Mouse (Mus musculus): ENCODE data around the gene C130026I21Rik. TPM values are rescaled to one million over a fixed set of nuclear protein-coding genes. Genes with fewer than 3 reads are reported as not detected.
"Not testable (repeated sequence)": the region's sequence is repeated elsewhere in the genome, so short reads cannot be mapped to it uniquely, and the experiment has no call there.

Gene C130026I21Rik
- polyA plus RNA-seq, 1 experiment from 2014 or later = not detected

- H3K27me3 ChIP-seq; H3K27ac ChIP-seq; H3K4me3 ChIP-seq; H3K36me3 ChIP-seq (ENCODE audit: poor library complexity, severe bottlenecking); H3K9me3 ChIP-seq (replicated peaks); H3K4me2 ChIP-seq; ATAC-seq; H3K4me1 ChIP-seq; H3K9ac ChIP-seq: not testable (repeated sequence)
- 98% methylated on average over 8 of the region's 12 CpGs for WGBS
These were observed 271.1 kb downstream of the C130026I21Rik start for GRCm38 (mm10) chr1:84999241-84999640.

GRCm38 (mm10) chr1:84996305-84996704, 274.1 kb downstream of the C130026I21Rik start:
- H3K36me3 ChIP-seq (ENCODE audit: poor library complexity, severe bottlenecking); H3K4me2 ChIP-seq; H3K4me1 ChIP-seq; H3K27ac ChIP-seq; ATAC-seq; H3K27me3 ChIP-seq; H3K4me3 ChIP-seq; H3K9me3 ChIP-seq (replicated peaks); H3K9ac ChIP-seq: not testable (repeated sequence)
- 90% methylated on average over 7 of the region's 9 CpGs for WGBS

- not testable (repeated sequence) for H3K9me3 ChIP-seq (replicated peaks); H3K4me2 ChIP-seq; H3K9ac ChIP-seq; H3K27me3 ChIP-seq; H3K4me3 ChIP-seq; H3K27ac ChIP-seq; H3K4me1 ChIP-seq; ATAC-seq; H3K36me3 ChIP-seq (ENCODE audit: poor library complexity, severe bottlenecking)
- WGBS = no CpG with 5 or more reads among the region's 1 CpGs
These were observed 275.9 kb downstream of the C130026I21Rik start for GRCm38 (mm10) chr1:84994461-84994860.

- WGBS = 70% methylated on average over 2 of the region's 5 CpGs
- H3K4me3 ChIP-seq; H3K9ac ChIP-seq; H3K9me3 ChIP-seq (replicated peaks); H3K27me3 ChIP-seq; H3K36me3 ChIP-seq (ENCODE audit: poor library complexity, severe bottlenecking); H3K4me2 ChIP-seq; H3K4me1 ChIP-seq; H3K27ac ChIP-seq: not testable (repeated sequence)
- ATAC-seq = peak; percentile 50; the same call in 1 of the 2 replicates
These were observed 276.6 kb downstream of the C130026I21Rik start for GRCm38 (mm10) chr1:84993688-84994319.

- no CpG with 5 or more reads among the region's 2 CpGs for WGBS
- not testable (repeated sequence) for H3K27ac ChIP-seq; H3K9ac ChIP-seq; H3K9me3 ChIP-seq (replicated peaks); H3K4me2 ChIP-seq; H3K27me3 ChIP-seq; ATAC-seq; H3K36me3 ChIP-seq (ENCODE audit: poor library complexity, severe bottlenecking); H3K4me1 ChIP-seq; H3K4me3 ChIP-seq
These were observed 277.1 kb downstream of the C130026I21Rik start for GRCm38 (mm10) chr1:84993235-84993634.

- H3K4me1 ChIP-seq; H3K9me3 ChIP-seq (replicated peaks); H3K4me2 ChIP-seq; H3K27me3 ChIP-seq; H3K27ac ChIP-seq; H3K36me3 ChIP-seq (ENCODE audit: poor library complexity, severe bottlenecking); H3K9ac ChIP-seq; ATAC-seq; H3K4me3 ChIP-seq: not testable (repeated sequence)
- no CpG with 5 or more reads among the region's 3 CpGs for WGBS
These were observed 277.5 kb downstream of the C130026I21Rik start for GRCm38 (mm10) chr1:84992827-84993226.

GRCm38 (mm10) chr1:84989044-84989443, 281.3 kb downstream of the C130026I21Rik start:
- 89% methylated on average over 8 of the region's 8 CpGs for WGBS
- H3K4me1 ChIP-seq; H3K9me3 ChIP-seq (replicated peaks); H3K27me3 ChIP-seq; H3K36me3 ChIP-seq (ENCODE audit: poor library complexity, severe bottlenecking); H3K27ac ChIP-seq; H3K4me3 ChIP-seq; H3K9ac ChIP-seq; H3K4me2 ChIP-seq; ATAC-seq: not testable (repeated sequence)

GRCm38 (mm10) chr1:84987729-84988128, 282.6 kb downstream of the C130026I21Rik start:
- H3K27me3 ChIP-seq; H3K36me3 ChIP-seq (ENCODE audit: poor library complexity, severe bottlenecking); ATAC-seq; H3K27ac ChIP-seq; H3K9ac ChIP-seq; H3K4me1 ChIP-seq; H3K4me3 ChIP-seq; H3K4me2 ChIP-seq; H3K9me3 ChIP-seq (replicated peaks): not testable (repeated sequence)
- 74% methylated on average over 7 of the region's 8 CpGs for WGBS

- H3K9me3 ChIP-seq (replicated peaks); H3K4me1 ChIP-seq; H3K9ac ChIP-seq; H3K27me3 ChIP-seq; H3K36me3 ChIP-seq (ENCODE audit: poor library complexity, severe bottlenecking): not testable (repeated sequence)
- Histone ChIP-seq H3K4me3 (peak overlapping the region; percentile 25), H3K4me2 (peak overlapping the region; percentile 50), H3K27ac (peak overlapping the region; percentile 72)
- ATAC-seq = peak; percentile 77; the same call in 1 of the 2 replicates
- WGBS = 0% methylated on average over 12 of the region's 12 CpGs
These were observed 308.6 kb downstream of the C130026I21Rik start for GRCm38 (mm10) chr1:84961779-84962178.

- WGBS = 81% methylated on average over 4 of the region's 4 CpGs
- H3K4me2 ChIP-seq; H3K4me3 ChIP-seq; H3K27me3 ChIP-seq; H3K4me1 ChIP-seq; H3K27ac ChIP-seq; H3K9me3 ChIP-seq (replicated peaks); H3K36me3 ChIP-seq (ENCODE audit: poor library complexity, severe bottlenecking); ATAC-seq; H3K9ac ChIP-seq: not testable (repeated sequence)
These were observed 312.7 kb downstream of the C130026I21Rik start for GRCm38 (mm10) chr1:84957713-84958112.

- H3K9ac ChIP-seq; H3K4me3 ChIP-seq; H3K36me3 ChIP-seq (ENCODE audit: poor library complexity, severe bottlenecking); ATAC-seq; H3K4me1 ChIP-seq; H3K27me3 ChIP-seq; H3K9me3 ChIP-seq (replicated peaks); H3K4me2 ChIP-seq; H3K27ac ChIP-seq: not testable (repeated sequence)
- 93% methylated on average over 3 of the region's 3 CpGs for WGBS
These were observed 313.6 kb downstream of the C130026I21Rik start for GRCm38 (mm10) chr1:84956771-84957170.

- Histone ChIP-seq H3K9ac (no peak overlapping the region), H3K27me3 (no peaks in the 10 kb centered on the region), H3K9me3 (replicated peaks) (0 out of 2 replicates have a peak, but pooled peaks cover 3% of the 10 kb centered on the region), H3K4me3 (no peak overlapping the region), H3K4me2 (no peak overlapping the region), H3K4me1 (no peaks in the 10 kb centered on the region), H3K36me3 (ENCODE audit: poor library complexity, severe bottlenecking) (no peaks in the 10 kb centered on the region), H3K27ac (no peak overlapping the region)
- no peak for ATAC-seq
- whole genome bisulfite sequencing = 84% methylated on average over 10 of the region's 10 CpGs
These were observed 317.7 kb downstream of the C130026I21Rik start for GRCm38 (mm10) chr1:84952456-84953181.

GRCm38 (mm10) chr1:84951566-84951965, 318.8 kb downstream of the C130026I21Rik start:
- H3K9ac ChIP-seq = no peak overlapping the region
- no peaks in the 10 kb centered on the region for H3K27me3 ChIP-seq
- H3K4me1 ChIP-seq = no peaks in the 10 kb centered on the region
- H3K4me3 ChIP-seq = no peak overlapping the region
- no peaks in the 10 kb centered on the region for H3K36me3 ChIP-seq (ENCODE audit: poor library complexity, severe bottlenecking)
- no peak overlapping the region for H3K4me2 ChIP-seq
- no peak for ATAC-seq
- WGBS = 94% methylated on average over 3 of the region's 3 CpGs
- no peaks in the 10 kb centered on the region for H3K9me3 ChIP-seq (replicated peaks)
- no peak overlapping the region for H3K27ac ChIP-seq
